Mouse (Mus musculus): ENCODE measurements around the gene Mms19.

Gene Mms19

GRCm38 (mm10) chr19:41998770-41999548 is 18.0 kb upstream of the Mms19 start:
- DNase-seq (ENCODE audit: low spot score): no peak

- no peak for DNase-seq (ENCODE audit: low spot score)
These were observed 16.1 kb upstream of the Mms19 start for GRCm38 (mm10) chr19:41997090-41997489.

GRCm38 (mm10) chr19:41995483-41995882 is 14.5 kb upstream of the Mms19 start:
- no peak for DNase-seq (ENCODE audit: low spot score)

- DNase-seq (ENCODE audit: low spot score): no peak
These were observed 13.1 kb upstream of the Mms19 start for GRCm38 (mm10) chr19:41994023-41994422.

- peak; percentile 77 for DNase-seq (ENCODE audit: low spot score)
These were observed 12.5 kb upstream of the Mms19 start for GRCm38 (mm10) chr19:41993484-41993883.

- DNase-seq (ENCODE audit: low spot score): no peak
These were observed 12.0 kb upstream of the Mms19 start for GRCm38 (mm10) chr19:41992971-41993370.

GRCm38 (mm10) chr19:41991926-41992477 is 11.0 kb upstream of the Mms19 start:
- no peak for DNase-seq (ENCODE audit: low spot score)

- no peak for DNase-seq (ENCODE audit: low spot score)
These were observed 8.9 kb upstream of the Mms19 start for GRCm38 (mm10) chr19:41989810-41990209.

GRCm38 (mm10) chr19:41987206-41987605 is 6.2 kb upstream of the Mms19 start:
- DNase-seq (ENCODE audit: low spot score): no peak

GRCm38 (mm10) chr19:41985994-41986393 is 5.0 kb upstream of the Mms19 start:
- no peak for DNase-seq (ENCODE audit: low spot score)

- no peak for DNase-seq (ENCODE audit: low spot score)
These were observed 1.8 kb upstream of the Mms19 start for GRCm38 (mm10) chr19:41982791-41983150.

- no peak for DNase-seq (ENCODE audit: low spot score)
These were observed 1.2 kb upstream of the Mms19 start for GRCm38 (mm10) chr19:41981931-41982790.

- DNase-seq (ENCODE audit: low spot score): no peak
These were observed 604 bp upstream of the Mms19 start, which contains the start of gene Ubtd1 for GRCm38 (mm10) chr19:41981595-41981927. Gene Ubtd1 (plus strand): TSS chr19:41981763.

GRCm38 (mm10) chr19:41980422-41980818 is 537 bp downstream of the Mms19 start:
- no peak for DNase-seq (ENCODE audit: low spot score)

- no peak for DNase-seq (ENCODE audit: low spot score)
These were observed 6.8 kb downstream of the Mms19 start for GRCm38 (mm10) chr19:41973891-41974794.

GRCm38 (mm10) chr19:41969618-41970017 is 11.3 kb downstream of the Mms19 start:
- no peak for DNase-seq (ENCODE audit: low spot score)

GRCm38 (mm10) chr19:41953574-41953973 is 27.4 kb downstream of the Mms19 start:
- no peak for DNase-seq (ENCODE audit: low spot score)

GRCm38 (mm10) chr19:41952287-41952686 is 28.7 kb downstream of the Mms19 start:
- no peak for DNase-seq (ENCODE audit: low spot score)

GRCm38 (mm10) chr19:41943841-41944240 is 37.1 kb downstream of the Mms19 start:
- no peak for DNase-seq (ENCODE audit: low spot score)

GRCm38 (mm10) chr19:41938539-41938938 is 42.4 kb downstream of the Mms19 start:
- DNase-seq (ENCODE audit: low spot score): no peak

- DNase-seq (ENCODE audit: low spot score): no peak
These were observed 45.0 kb downstream of the Mms19 start for GRCm38 (mm10) chr19:41935921-41936320.

- DNase-seq (ENCODE audit: low spot score): no peak
These were observed 46.8 kb downstream of the Mms19 start for GRCm38 (mm10) chr19:41934124-41934523.
